Mouse (Mus musculus) urinary bladder, postnatal 25 days (tissue): Measurements from ENCODE around the gene 4930430F08Rik.
A peak's percentile ranks its signal among the peaks of the same experiment; 100 is the strongest.
"Not testable (repeated sequence)": the region's sequence is repeated elsewhere in the genome, so short reads cannot be mapped to it uniquely, and the experiment has no call there.

Experiments used
- DNase-seq: peaks from one replicate; pipeline ENCODE4 v3.0.0; 2022; ENCODE audit warnings: low spot score

4930430F08Rik gene

GRCm38 (mm10) chr10:100590323-100590722, at the start of gene 4930430F08Rik, which contains the start of gene 1700017N19Rik:
TSS of gene 4930430F08Rik (minus strand) at chr10:100590423.
TSS of gene 1700017N19Rik (plus strand) at chr10:100590484.
- DNase-seq: no peak

GRCm38 (mm10) chr10:100629762-100630438, 39.7 kb upstream of the 4930430F08Rik start:
- DNase-seq: peak; percentile 22

GRCm38 (mm10) chr10:100622494-100622893, 32.3 kb upstream of the 4930430F08Rik start:
- DNase-seq: no peak

GRCm38 (mm10) chr10:100620040-100620439, 29.8 kb upstream of the 4930430F08Rik start:
- no peak for DNase-seq

- DNase-seq: no peak
Observed at GRCm38 (mm10) chr10:100619474-100619873, 29.3 kb upstream of the 4930430F08Rik start.

- no peak for DNase-seq
Observed at GRCm38 (mm10) chr10:100617233-100617903, 27.1 kb upstream of the 4930430F08Rik start.

- DNase-seq: no peak
Observed at GRCm38 (mm10) chr10:100604254-100604653, 14.0 kb upstream of the 4930430F08Rik start.

- no peak for DNase-seq
Observed at GRCm38 (mm10) chr10:100603511-100603910, 13.3 kb upstream of the 4930430F08Rik start.

- DNase-seq: no peak
Observed at GRCm38 (mm10) chr10:100598339-100598738, 8.1 kb upstream of the 4930430F08Rik start.

- peak; percentile 82 for DNase-seq
Observed at GRCm38 (mm10) chr10:100588932-100589388, 1.3 kb downstream of the 4930430F08Rik start.

GRCm38 (mm10) chr10:100588524-100588923, 1.7 kb downstream of the 4930430F08Rik start:
- DNase-seq: no peak

GRCm38 (mm10) chr10:100584178-100584577, 6.0 kb downstream of the 4930430F08Rik start:
- no peak for DNase-seq

GRCm38 (mm10) chr10:100575294-100575693, 14.9 kb downstream of the 4930430F08Rik start:
- no peak for DNase-seq

GRCm38 (mm10) chr10:100574505-100575149, 15.6 kb downstream of the 4930430F08Rik start:
- no peak for DNase-seq

GRCm38 (mm10) chr10:100571707-100572106, 18.5 kb downstream of the 4930430F08Rik start:
- no peak for DNase-seq

- DNase-seq: no peak
Observed at GRCm38 (mm10) chr10:100564112-100564511, 26.1 kb downstream of the 4930430F08Rik start.

- DNase-seq: not testable (repeated sequence)
Observed at GRCm38 (mm10) chr10:100560194-100560883, 29.9 kb downstream of the 4930430F08Rik start.

- DNase-seq: no peak
Observed at GRCm38 (mm10) chr10:100556566-100557175, 33.6 kb downstream of the 4930430F08Rik start.

- no peak for DNase-seq
Observed at GRCm38 (mm10) chr10:100524499-100525390, 65.5 kb downstream of the 4930430F08Rik start.

- no peak for DNase-seq
Observed at GRCm38 (mm10) chr10:100522330-100522729, 67.9 kb downstream of the 4930430F08Rik start.
